Mouse (Mus musculus): ENCODE results near the gene Gm11562. TPM values are rescaled to one million over a fixed set of nuclear protein-coding genes. Genes with fewer than 3 reads are reported as not detected.

The Gm11562 gene
- total and polyA plus RNA-seq, 3 experiments = not detected

DNA sequence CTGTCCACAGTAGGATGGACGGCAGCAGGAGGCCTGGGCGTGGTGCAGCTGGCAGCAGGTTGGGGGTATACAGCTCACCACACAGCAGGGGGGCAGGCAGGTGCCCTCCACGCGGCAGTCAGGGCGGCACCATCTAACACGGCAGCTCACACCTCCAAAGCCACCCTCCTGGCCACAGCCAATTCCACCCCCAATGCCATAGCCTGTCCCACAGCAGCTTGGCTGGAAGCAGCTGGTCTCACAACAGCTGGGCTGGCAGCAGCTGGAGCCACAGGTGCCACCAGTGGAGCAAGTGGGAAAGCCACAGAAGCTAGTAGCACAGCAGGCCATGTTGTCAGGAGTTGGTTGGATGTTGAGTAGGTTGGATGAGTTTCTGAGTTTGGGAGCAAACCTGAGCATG, 39.6 kb downstream of the Gm11562 start, which contains the start of gene Krtap1-5:
Krtap1-5 (minus strand) TSS at position 381 of the 400 bp plus-strand sequence.
- no peak within 1 kb of the TSS for H3K27ac ChIP-seq (ENCODE audit: control insufficient read depth, low read depth, low read length)
- no peaks in the 10 kb centered on the region for H3K79me2 ChIP-seq (ENCODE audit: control insufficient read depth, insufficient read depth, low read length, poor library complexity)
- TF ChIP-seq JUND (IDR thresholded peaks at IDR 0.05; ENCODE audit: low read depth, low read length) = no peak
- TF ChIP-seq TAL1 (IDR thresholded peaks at IDR 0.05; ENCODE audit: low read length) = no peak
- TF ChIP-seq MAFK (IDR thresholded peaks at IDR 0.05; ENCODE audit: borderline replicate concordance, low read depth, low read length) = no peak
- TF ChIP-seq BHLHE40 (IDR thresholded peaks at IDR 0.05; ENCODE audit: borderline replicate concordance, low read depth, low read length) = no peak
- TF ChIP-seq MYB (IDR thresholded peaks at IDR 0.05; ENCODE audit: low read depth, low read length) = no peak
- no peak for TF ChIP-seq ZNF384 (IDR thresholded peaks at IDR 0.05; ENCODE audit: low read depth, low read length)
- DNase-seq (ENCODE audit: low read depth, low spot score) = no peak
- no peak within 1 kb of the TSS for H3K9ac ChIP-seq (ENCODE audit: control insufficient read depth, low read depth, low read length, poor library complexity, severe bottlenecking)
- H3K9me3 ChIP-seq (replicated peaks; ENCODE audit: insufficient read depth, low read length) = no peaks in the 10 kb centered on the region
- no peaks in the 10 kb centered on the region for H3K36me3 ChIP-seq (ENCODE audit: control insufficient read depth in 1 of 2, insufficient read depth in 2 of 2, low read length in 2 of 2)
- no peaks in the 10 kb centered on the region for H3K4me1 ChIP-seq (ENCODE audit: control insufficient read depth in 1 of 2, insufficient read depth in 2 of 2, low read length in 2 of 2)
- no peak within 1 kb of the TSS for H3K4me3 ChIP-seq (ENCODE audit: control insufficient read depth in 1 of 2, insufficient read depth in 1 of 2, low read depth in 2 of 2, low read length in 2 of 2)
- H3K27me3 ChIP-seq (ENCODE audit: control insufficient read depth in 1 of 2, insufficient read depth in 2 of 2, low read length in 2 of 2) = no peaks in the 10 kb centered on the region

DNA sequence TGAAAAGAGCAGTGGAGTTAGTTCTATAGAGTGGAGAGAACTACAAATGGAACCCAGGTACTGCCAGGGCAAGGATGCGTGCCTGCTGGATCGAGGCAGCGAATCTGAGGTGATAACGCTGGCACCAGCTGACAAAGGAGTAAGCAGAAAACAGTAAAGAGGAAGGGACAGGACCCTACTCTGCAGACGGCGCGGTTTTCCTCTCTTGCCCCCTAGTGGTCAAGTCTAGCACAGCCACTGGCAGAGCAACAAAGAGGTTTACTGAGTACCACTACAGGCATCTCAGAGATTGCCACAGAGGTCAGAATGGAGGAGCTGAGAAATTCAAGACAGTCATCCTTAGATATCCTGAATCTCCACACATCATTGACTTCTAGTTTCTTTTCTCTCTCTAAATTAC, 46.1 kb downstream of the Gm11562 start:
- no peaks in the 10 kb centered on the region for H3K27me3 ChIP-seq (ENCODE audit: control insufficient read depth in 1 of 2, insufficient read depth in 2 of 2, low read length in 2 of 2)
- H3K9me3 ChIP-seq (replicated peaks; ENCODE audit: insufficient read depth, low read length) = no peaks in the 10 kb centered on the region
- H3K4me1 ChIP-seq (ENCODE audit: control insufficient read depth in 1 of 2, insufficient read depth in 2 of 2, low read length in 2 of 2) = no peaks in the 10 kb centered on the region
- H3K9ac ChIP-seq (ENCODE audit: control insufficient read depth, low read depth, low read length, poor library complexity, severe bottlenecking) = no peak overlapping the region
- no peak overlapping the region for H3K4me3 ChIP-seq (ENCODE audit: control insufficient read depth in 1 of 2, insufficient read depth in 1 of 2, low read depth in 2 of 2, low read length in 2 of 2)
- peak; percentile 53 for DNase-seq (ENCODE audit: low read depth, low spot score)
- H3K79me2 ChIP-seq (ENCODE audit: control insufficient read depth, insufficient read depth, low read length, poor library complexity) = no peaks in the 10 kb centered on the region
- no peaks in the 10 kb centered on the region for H3K36me3 ChIP-seq (ENCODE audit: control insufficient read depth in 1 of 2, insufficient read depth in 2 of 2, low read length in 2 of 2)
- no peak for TF ChIP-seq NRF1 (IDR thresholded peaks at IDR 0.05; ENCODE audit: insufficient read depth, low read depth, low read length, poor library complexity, severe bottlenecking)
- TF ChIP-seq TBP (IDR thresholded peaks at IDR 0.05; ENCODE audit: low read depth, low read length) = no peak
- TF ChIP-seq SMC3 (IDR thresholded peaks at IDR 0.05; ENCODE audit: low read depth, low read length) = peak; percentile 55
- TF ChIP-seq E2F4 (IDR thresholded peaks at IDR 0.05; ENCODE audit: borderline replicate concordance, low read depth, low read length) = no peak
- no peak for TF ChIP-seq MYB (IDR thresholded peaks at IDR 0.05; ENCODE audit: low read depth, low read length)
- TF ChIP-seq RAD21 (IDR thresholded peaks at IDR 0.05; ENCODE audit: low read depth, low read length) = peak; percentile 20
- no peak for TF ChIP-seq MYC (IDR thresholded peaks at IDR 0.05; ENCODE audit: low read depth, low read length)
- no peak for TF ChIP-seq KAT2A (conservative IDR thresholded peaks at IDR 0.05; ENCODE audit: low read depth, low read length)
- TF ChIP-seq TAL1 (IDR thresholded peaks at IDR 0.05; ENCODE audit: low read length) = no peak
- TF ChIP-seq ZKSCAN1 (IDR thresholded peaks at IDR 0.05; ENCODE audit: low read depth, low read length) = no peak
- TF ChIP-seq POLR2AphosphoS2 (IDR thresholded peaks at IDR 0.05; ENCODE audit: low read length) = no peak
- TF ChIP-seq RCOR1 (IDR thresholded peaks at IDR 0.05; ENCODE audit: low read depth, low read length) = no peak
- no peak for TF ChIP-seq ZMIZ1 (IDR thresholded peaks at IDR 0.05; ENCODE audit: low read depth, low read length)
- peak; percentile 58 to 74 (median 66) for TF ChIP-seq CTCF (IDR thresholded peaks at IDR 0.05 in 2 of 3, conservative IDR thresholded peaks at IDR 0.05 in 1 of 3; ENCODE audit: control insufficient read depth in 1 of 3, insufficient read depth in 1 of 3, low read depth in 2 of 3, low read length in 3 of 3, poor library complexity in 1 of 3, severe bottlenecking in 1 of 3)
- no peak for TF ChIP-seq UBTF (IDR thresholded peaks at IDR 0.05; ENCODE audit: borderline replicate concordance, insufficient read depth, low read depth, low read length)
- TF ChIP-seq ZNF384 (IDR thresholded peaks at IDR 0.05; ENCODE audit: low read depth, low read length) = no peak
- H3K27ac ChIP-seq (ENCODE audit: control insufficient read depth, low read depth, low read length) = no peak overlapping the region
